Mouse (Mus musculus): Measurements from ENCODE around the gene Vps51.

GRCm38 (mm10) chr19:6023059-6023458 is 54.0 kb downstream of the Vps51 start:
- TF ChIP-seq CTCF (IDR thresholded peaks at IDR 0.05; ENCODE audit: insufficient read depth, low read depth, low read length) (no peak), POLR2A (IDR thresholded peaks at IDR 0.05; ENCODE audit: insufficient read depth, low read depth, low read length) (no peak)
